Mouse (Mus musculus): ENCODE data around the gene Jak2.
A peak's percentile ranks its signal among the peaks of the same experiment; 100 is the strongest.

The Jak2 gene

GRCm38 (mm10) chr19:29311791-29312190 lies 60.2 kb downstream of the Jak2 start:
- no peak for DNase-seq

GRCm38 (mm10) chr19:29312661-29313060 lies 61.0 kb downstream of the Jak2 start:
- no peak for DNase-seq

- no peak for DNase-seq
Observed at GRCm38 (mm10) chr19:29323416-29324049, 71.9 kb downstream of the Jak2 start.

- peak; percentile 66 for DNase-seq
Observed at GRCm38 (mm10) chr19:29325053-29325851, 73.6 kb downstream of the Jak2 start, which contains the start of gene Insl6. Insl6 (minus strand) TSS chr19:29325356.

- no peak for DNase-seq
Observed at GRCm38 (mm10) chr19:29325852-29326180, 74.2 kb downstream of the Jak2 start.

- no peak for DNase-seq
Observed at GRCm38 (mm10) chr19:29326396-29326795, 74.8 kb downstream of the Jak2 start.

- DNase-seq: no peak
Observed at GRCm38 (mm10) chr19:29326822-29327552, 75.4 kb downstream of the Jak2 start.

- DNase-seq: peak; percentile 19
Observed at GRCm38 (mm10) chr19:29334068-29334745, 82.6 kb downstream of the Jak2 start, which contains the start of gene Rln1. Rln1 (minus strand) TSS chr19:29334670.

GRCm38 (mm10) chr19:29336624-29337023 lies 85.0 kb downstream of the Jak2 start:
- no peak for DNase-seq

GRCm38 (mm10) chr19:29341029-29341428 lies 89.4 kb downstream of the Jak2 start:
- DNase-seq: no peak

GRCm38 (mm10) chr19:29342281-29342680 lies 90.7 kb downstream of the Jak2 start:
- DNase-seq: no peak

GRCm38 (mm10) chr19:29344868-29345267 lies 93.2 kb downstream of the Jak2 start:
- DNase-seq: no peak

GRCm38 (mm10) chr19:29345636-29346035 lies 94.0 kb downstream of the Jak2 start:
- no peak for DNase-seq

GRCm38 (mm10) chr19:29350991-29351390 lies 99.4 kb downstream of the Jak2 start:
- DNase-seq: no peak

- DNase-seq: peak; percentile 93
Observed at GRCm38 (mm10) chr19:29354895-29355877, 103.6 kb downstream of the Jak2 start.

GRCm38 (mm10) chr19:29356281-29356680 lies 104.7 kb downstream of the Jak2 start:
- no peak for DNase-seq

GRCm38 (mm10) chr19:29360251-29360650 lies 108.6 kb downstream of the Jak2 start:
- no peak for DNase-seq

GRCm38 (mm10) chr19:29361468-29362130 lies 110.0 kb downstream of the Jak2 start:
- peak; percentile 93 for DNase-seq

- no peak for DNase-seq
Observed at GRCm38 (mm10) chr19:29362173-29362930, 110.7 kb downstream of the Jak2 start.
